Mouse (Mus musculus): ENCODE results near the gene Mrpl11. TPM values are rescaled to one million over a fixed set of nuclear protein-coding genes. Genes with fewer than 3 reads are reported as not detected.

The Mrpl11 gene
- polyA plus RNA-seq (2017; shearing (Covaris generic)): 10 to 100 TPM; 51.3 to 68.1 TPM

GRCm38 (mm10) chr19:4961928-4962601 is at the start of gene Mrpl11:
TSS of gene Mrpl11 (plus strand) at chr19:4962147.

GRCm38 (mm10) chr19:4927904-4928531 is 33.9 kb upstream of the Mrpl11 start, which contains the start of gene Dpp3:
TSS of gene Dpp3 (minus strand) at chr19:4928287.

GRCm38 (mm10) chr19:4942551-4943252 is 19.2 kb upstream of the Mrpl11 start, which contains the start of gene Peli3:
TSS of gene Peli3 (minus strand) at chr19:4943127.

GRCm38 (mm10) chr19:4990256-4990625 is 28.3 kb downstream of the Mrpl11 start, which contains the start of gene Npas4:
TSS of gene Npas4 (minus strand) at chr19:4990316.

Other genes with a start within 250 kb of the Mrpl11 start
- gene Rbm4b, start 205.7 kb upstream of the Mrpl11 start, polyA plus RNA-seq (2017; shearing (Covaris generic)): 10 to 100 TPM; 35.8 TPM
- 10 to 100 TPM; 47.2 to 53.7 TPM for gene Rbm4, start 168.2 kb upstream of the Mrpl11 start, polyA plus RNA-seq (2017; shearing (Covaris generic))
- gene Gm21992, start 150.5 kb upstream of the Mrpl11 start, polyA plus RNA-seq (2017; shearing (Covaris generic)): 10 to 100 TPM; 24.6 to 37.9 TPM
- 10 to 100 TPM; 37.0 to 61.2 TPM for gene Rbm14, start 150.5 kb upstream of the Mrpl11 start, polyA plus RNA-seq (2017; shearing (Covaris generic))
- 100 to 1,000 TPM; 132 to 164 TPM for gene Ccs, start 122.8 kb upstream of the Mrpl11 start, polyA plus RNA-seq (2017; shearing (Covaris generic))
- gene Ccdc87, start 122.8 kb upstream of the Mrpl11 start, polyA plus RNA-seq (2017; shearing (Covaris generic)): under 1 TPM; 0.05 to 0.41 TPM
- 1 to 10 TPM; 3.3 to 6.6 TPM for gene Ctsf, start 107.0 kb upstream of the Mrpl11 start, polyA plus RNA-seq (2017; shearing (Covaris generic))
- under 1 TPM; 0.06 to 0.35 TPM for gene Actn3, start 84.2 kb upstream of the Mrpl11 start, polyA plus RNA-seq (2017; shearing (Covaris generic))
- 10 to 100 TPM in 1 of 2 experiments, 1 to 10 TPM in 1; 6.8 to 12.0 TPM for gene Zdhhc24, start 83.5 kb upstream of the Mrpl11 start, polyA plus RNA-seq (2017; shearing (Covaris generic))
- gene Bbs1, start 55.5 kb upstream of the Mrpl11 start, polyA plus RNA-seq (2017; shearing (Covaris generic)): under 1 TPM; 0.44 to 0.49 TPM
- gene Dpp3, start 33.9 kb upstream of the Mrpl11 start, polyA plus RNA-seq (2017; shearing (Covaris generic)): 100 to 1,000 TPM in 1 of 2 experiments, 10 to 100 TPM in 1; 85.9 to 129 TPM
- under 1 TPM; 0.35 to 0.90 TPM for gene Peli3, start 19.0 kb upstream of the Mrpl11 start, polyA plus RNA-seq (2017; shearing (Covaris generic))
- gene Npas4, start 28.2 kb downstream of the Mrpl11 start, polyA plus RNA-seq (2017; shearing (Covaris generic)): under 1 TPM in 1 of 2 experiments, not detected in 1; 0.85 TPM
- gene Slc29a2, start 61.7 kb downstream of the Mrpl11 start, polyA plus RNA-seq (2017; shearing (Covaris generic)): 1 to 10 TPM; 1.7 to 2.1 TPM
- gene B4gat1, start 76.7 kb downstream of the Mrpl11 start, polyA plus RNA-seq (2017; shearing (Covaris generic)): 10 to 100 TPM; 12.0 to 16.9 TPM
- gene AC124502.3, start 76.7 kb downstream of the Mrpl11 start, polyA plus RNA-seq (2017; shearing (Covaris generic)): under 1 TPM; 0.57 to 0.63 TPM
- gene Brms1, start 79.2 kb downstream of the Mrpl11 start, polyA plus RNA-seq (2017; shearing (Covaris generic)): 10 to 100 TPM; 79.6 to 86.4 TPM
- gene Rin1, start 88.3 kb downstream of the Mrpl11 start, polyA plus RNA-seq (2017; shearing (Covaris generic)): not detected
- under 1 TPM in 1 of 2 experiments, not detected in 1; 0.26 TPM for gene Cd248, start 105.9 kb downstream of the Mrpl11 start, polyA plus RNA-seq (2017; shearing (Covaris generic))
- under 1 TPM in 1 of 2 experiments, not detected in 1; 0.29 TPM for gene Tmem151a, start 123.4 kb downstream of the Mrpl11 start, polyA plus RNA-seq (2017; shearing (Covaris generic))
- gene Yif1a, start 126.4 kb downstream of the Mrpl11 start, polyA plus RNA-seq (2017; shearing (Covaris generic)): 10 to 100 TPM; 48.8 to 50.8 TPM
- 1 to 10 TPM; 2.0 to 5.3 TPM for gene Cnih2, start 136.4 kb downstream of the Mrpl11 start, polyA plus RNA-seq (2017; shearing (Covaris generic))
- gene Rab1b, start 144.9 kb downstream of the Mrpl11 start, polyA plus RNA-seq (2017; shearing (Covaris generic)): 100 to 1,000 TPM; 225 to 243 TPM
- 1 to 10 TPM; 2.6 to 4.1 TPM for gene Klc2, start 156.4 kb downstream of the Mrpl11 start, polyA plus RNA-seq (2017; shearing (Covaris generic))